Comparison of ENCODE assay signal across 9 mouse cellular contexts in the genomic region with DNA sequence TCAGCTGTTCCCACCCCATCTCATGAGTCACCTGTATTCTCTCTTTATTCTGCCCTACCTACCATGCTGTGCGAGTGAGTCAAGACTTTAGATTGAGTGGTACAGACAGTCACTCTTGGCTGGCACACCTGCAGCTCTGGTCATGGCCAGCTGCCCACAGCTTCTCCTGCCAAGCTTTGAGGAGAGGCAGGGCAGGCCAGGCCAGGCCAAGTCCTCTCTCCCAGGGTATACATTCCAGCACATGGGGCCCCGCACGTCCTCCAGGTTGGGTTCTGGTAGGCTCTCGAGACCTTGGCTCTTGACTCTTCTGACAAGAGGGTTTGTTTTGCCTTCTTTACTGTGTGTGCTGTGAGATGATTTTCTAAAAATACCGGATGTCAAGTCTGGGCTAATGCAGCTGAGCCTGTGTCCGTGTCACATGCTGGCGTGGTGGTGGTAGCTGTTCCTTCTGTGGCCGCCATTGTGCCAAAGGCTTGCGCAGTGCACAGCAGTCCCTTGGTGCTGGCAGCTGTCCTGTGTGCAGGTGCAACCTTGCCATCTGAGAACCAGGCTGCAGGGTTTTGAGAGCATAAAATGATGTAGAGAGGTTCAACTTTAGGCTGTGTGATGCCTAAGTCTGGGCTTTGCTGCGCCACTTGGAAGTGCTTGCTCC. TPM values are rescaled to one million over a fixed set of nuclear protein-coding genes. Genes with fewer than 3 reads are reported as not detected.
DNase-seq lines count a peak whose midpoint lies in the region; ATAC-seq and TF ChIP-seq lines count a peak whose summit lies in the region.
"Had no signal": no experiment of that assay in that cellular context is flagged by ENCODE, and none has a peak within 500 bp of the region (broad histone marks: within the 10 kb centered on the region; RNA-seq: fewer than 3 reads in every experiment).

No protein-coding gene starts in this region.

- intact Hi-C loops in heart, adult 2 months (cut with DNase I), result no loop called here
- intact Hi-C loops in left cerebral cortex, postnatal 36 days (cut with DNase I), result no loop called here

- no peaks in the 10 kb centered on the region; the same call in 1 of the 2 replicates for H3K4me1 ChIP-seq in heart, adult 2 months (ENCODE audit: control insufficient read depth, insufficient read depth, low read length)
- no peaks in the 10 kb centered on the region for H3K4me1 ChIP-seq in midbrain, embryonic 16.5 days (ENCODE audit: control insufficient read depth, insufficient read depth, low read length)

- H3K4me2 ChIP-seq in midbrain, embryonic 16.5 days (ENCODE audit: low read length), result no peak overlapping the region

- H3K9me3 ChIP-seq in midbrain, embryonic 16.5 days (replicated peaks; ENCODE audit: control insufficient read depth, low read length, poor library complexity, severe bottlenecking), result no peaks in the 10 kb centered on the region

- TF ChIP-seq CTCF in heart, adult 2 months (IDR thresholded peaks at IDR 0.05), result no peak

- no peak overlapping the region for H3K4me3 ChIP-seq in heart, adult 2 months
- no peak overlapping the region for H3K4me3 ChIP-seq in midbrain, embryonic 16.5 days (ENCODE audit: low read depth, low read length)

- no peak for TF ChIP-seq POLR2A in heart, adult 2 months (IDR thresholded peaks at IDR 0.05; ENCODE audit: insufficient read depth, low read depth, low read length)

- DNase-seq in Muller cell, postnatal 12 days (ENCODE audit: inconsistent ontology term), result peak; percentile 38
- peak; percentile 83 for DNase-seq in brain, adult 2 months (ENCODE audit: low read depth, low spot score)
- DNase-seq in heart, adult 2 months, result peak; percentile 78 to 87
- peak; percentile 83 for DNase-seq in kidney, postnatal 14 days
- DNase-seq in embryo, embryonic 10 days (ENCODE audit: low spot score), result no peak
- DNase-seq in urinary bladder, postnatal 4 days (ENCODE audit: low spot score in 2 of 2), result no peak
- DNase-seq in left cerebral cortex, postnatal 36 days (ENCODE audit: low spot score in 2 of 2), result no peak

- H3K36me3 ChIP-seq in heart, adult 2 months (ENCODE audit: control insufficient read depth, insufficient read depth, low read length), result peaks cover 3% of the 10 kb centered on the region; the same call in 1 of the 2 replicates
- peaks cover 24% of the 10 kb centered on the region for H3K36me3 ChIP-seq in midbrain, embryonic 16.5 days (ENCODE audit: control insufficient read depth, insufficient read depth, low read length)

- TF ChIP-seq EP300 in heart, adult 2 months (IDR thresholded peaks at IDR 0.05; ENCODE audit: insufficient read depth, low read depth, low read length), result peak; percentile 53; the same call in 1 of the 2 replicates

- no peak for ATAC-seq in midbrain, embryonic 16.5 days
- ATAC-seq: intestine, postnatal 0 days had no signal

- no peak overlapping the region for H3K9ac ChIP-seq in heart, adult 2 months (ENCODE audit: low read depth, low read length)
- no peak overlapping the region for H3K9ac ChIP-seq in midbrain, embryonic 16.5 days (ENCODE audit: low read depth, low read length)

- WGBS in heart, adult 2 months, result 60% methylated on average over 10 of the region's 10 CpGs
- WGBS in midbrain, embryonic 16.5 days, result 95% methylated on average over 10 of the region's 10 CpGs

- no peaks in the 10 kb centered on the region for H3K79me2 ChIP-seq in heart, adult 2 months (replicated peaks; ENCODE audit: control insufficient read depth, insufficient read depth, low read length)

- H3K27me3 ChIP-seq in heart, adult 2 months (ENCODE audit: control insufficient read depth, insufficient read depth, low read length), result no peaks in the 10 kb centered on the region
- H3K27me3 ChIP-seq in midbrain, embryonic 16.5 days (ENCODE audit: control insufficient read depth, insufficient read depth, low read depth, low read length), result no peaks in the 10 kb centered on the region

- H3K27ac ChIP-seq in heart, adult 2 months, result peak overlapping the region; percentile 85
- H3K27ac ChIP-seq in midbrain, embryonic 16.5 days (ENCODE audit: low read length), result no peak overlapping the region

RNA-seq across cellular contexts. Expression of a gene that starts 47.2 kb away (rescaled TPM):
- total RNA-seq in heart, adult 2 months (2021), result 10 to 100 TPM; 33.9 to 36.6 TPM
- polyA plus RNA-seq in heart, adult 2 months (2012; rRNA removed), result 25.3 and 45.6 TPM in 2 replicates
- polyA plus RNA-seq in midbrain, embryonic 16.5 days (2015; fragmentation: Nextera tagmentation; extraction: Ambion mirVana), result 15.2 and 15.9 TPM in 2 replicates
- 10 to 100 TPM; 79.4 to 82.5 TPM for total RNA-seq in left cerebral cortex, postnatal 36 days (2021)

Comparison
In these comparisons a context has a peak if more than half of its experiments do, and no peak if none do; other contexts are left out.
1. DNase-seq: peak in Muller cell, postnatal 12 days (single experiment), brain, adult 2 months (single experiment), heart, adult 2 months (2 of 2) and kidney, postnatal 14 days (single experiment); none in embryo, embryonic 10 days (single experiment), urinary bladder, postnatal 4 days (0 of 2) and left cerebral cortex, postnatal 36 days (0 of 2).